Mouse (Mus musculus) lung, postnatal 0 days (tissue): ENCODE measurements at regions not wholly inside any gene's neighbourhood (a gene's known extent, or its start where the extent isn't known, plus 50 kb on each side); places are given as distances from the start of the nearest gene placed in this dataset.

ENCODE experiments used
- ATAC-seq: fragments of 200-750 bp; cut with Nextera tagmentation; 2 replicates; pipeline ENCODE4 v1.8.0; 2017; ENCODE audit warnings: moderate library complexity
- DNase-seq: peaks from one replicate; pipeline ENCODE4 v3.0.0-alpha.2; 2016; ENCODE audit warnings: low spot score
- H3K27ac ChIP-seq: fragments of 300-500 bp; sonication (generic); 2 replicates; pipeline ENCODE4 v1.5.1; 2014; ENCODE audit warnings: antibody characterized with exemption, mild to moderate bottlenecking, low read length, mixed read lengths
- H3K27me3 ChIP-seq: fragments of 300-500 bp; sonication (generic); replicated peaks from 2 replicates; pipeline ENCODE4 v1.6.1; 2014; ENCODE audit warnings: low read length, mixed read lengths; ENCODE audit not compliant: insufficient read depth
- H3K36me3 ChIP-seq: fragments of 300-500 bp; sonication (generic); 2 replicates; pipeline ENCODE4 v1.6.1; 2014; ENCODE audit warnings: low read length, mixed read lengths; ENCODE audit not compliant: insufficient read depth
- H3K4me1 ChIP-seq: fragments of 300-500 bp; sonication (generic); 2 replicates; pipeline ENCODE4 v1.6.1; 2014; ENCODE audit warnings: antibody characterized with exemption, low read depth, low read length, mixed read lengths; ENCODE audit not compliant: insufficient read depth
- H3K4me2 ChIP-seq: fragments of 300-500 bp; sonication (generic); replicated peaks from 2 replicates; pipeline ENCODE4 v1.6.1; 2014; ENCODE audit warnings: low read depth, mild to moderate bottlenecking, low read length, moderate library complexity, mixed read lengths
- H3K4me3 ChIP-seq: fragments of 300-500 bp; sonication (generic); 2 replicates; pipeline ENCODE4 v1.5.1; 2014; ENCODE audit warnings: low read depth, low read length
- H3K9ac ChIP-seq: fragments of 300-500 bp; sonication (generic); replicated peaks from 2 replicates; pipeline ENCODE4 v1.6.1; 2014; ENCODE audit warnings: low read depth, mild to moderate bottlenecking
- H3K9me3 ChIP-seq: fragments of 300-500 bp; sonication (generic); 2 replicates; pipeline ENCODE4 v1.6.1; 2016; ENCODE audit warnings: low read length, mixed read lengths
- CTCF ChIP-seq: IDR thresholded peaks from 2 replicates; pipeline ENCODE4 v1.5.1; 2016; ENCODE audit warnings: antibody characterized with exemption, mild to moderate bottlenecking
- EP300 ChIP-seq: IDR thresholded peaks from 2 replicates; pipeline ENCODE4 v1.6.1; 2016; ENCODE audit warnings: antibody characterized with exemption, mild to moderate bottlenecking, control low read depth
- WGBS: fragments of 180-500 bp; shearing (Covaris S2); extraction: QIAGEN DNeasy Blood & Tissue Kit; methylation state at CpG from one replicate; pipeline ENCODE4 v1.1.7; 2014; 5-methylcytosine and 5-hydroxymethylcytosine counted together

GRCm38 (mm10) chr13:97673107-97673506 is 87.3 kb downstream of the Gm10260 start:
- no peak overlapping the region for H3K4me3 ChIP-seq
- no peak for ATAC-seq
- H3K36me3 ChIP-seq = no peaks in the 10 kb centered on the region
- TF ChIP-seq CTCF = no peak
- TF ChIP-seq EP300 = no peak
- WGBS = 82% methylated on average over 5 of the region's 5 CpGs
- H3K9me3 ChIP-seq = no peaks in the 10 kb centered on the region
- H3K9ac ChIP-seq = no peak overlapping the region
- H3K27me3 ChIP-seq = no peaks in the 10 kb centered on the region
- no peaks in the 10 kb centered on the region; the same call in 1 of the 2 replicates for H3K4me1 ChIP-seq
- H3K27ac ChIP-seq = no peak overlapping the region
- DNase-seq = no peak
- no peak overlapping the region for H3K4me2 ChIP-seq

GRCm38 (mm10) chr13:97672038-97672675 is 88.3 kb downstream of the Gm10260 start:
- Histone ChIP-seq H3K27me3 (no peaks in the 10 kb centered on the region), H3K4me1 (no peaks in the 10 kb centered on the region; the same call in 1 of the 2 replicates), H3K36me3 (no peaks in the 10 kb centered on the region), H3K4me3 (no peak overlapping the region), H3K4me2 (no peak overlapping the region), H3K27ac (no peak overlapping the region), H3K9me3 (no peaks in the 10 kb centered on the region), H3K9ac (no peak overlapping the region)
- WGBS = 50% methylated on average over 7 of the region's 7 CpGs
- ATAC-seq (no peak), DNase-seq (no peak)
- TF ChIP-seq EP300 = no peak

GRCm38 (mm10) chr13:97669366-97669765 is 91.1 kb downstream of the Gm10260 start:
- H3K9me3 ChIP-seq = no peaks in the 10 kb centered on the region
- no peak overlapping the region for H3K4me2 ChIP-seq
- H3K4me1 ChIP-seq = no peaks in the 10 kb centered on the region
- TF ChIP-seq CTCF (no peak), EP300 (no peak)
- H3K36me3 ChIP-seq = no peaks in the 10 kb centered on the region
- H3K9ac ChIP-seq = no peak overlapping the region
- DNase-seq = peak; percentile 15
- no peak overlapping the region for H3K4me3 ChIP-seq
- 62% methylated on average over 8 of the region's 8 CpGs for WGBS
- no peaks in the 10 kb centered on the region for H3K27me3 ChIP-seq
- no peak overlapping the region for H3K27ac ChIP-seq
- ATAC-seq = 0 out of 2 replicates have a peak, but pooled peaks have one; percentile 5

GRCm38 (mm10) chr13:97668910-97669309 is 91.5 kb downstream of the Gm10260 start:
- Histone ChIP-seq H3K36me3 (no peaks in the 10 kb centered on the region), H3K27me3 (no peaks in the 10 kb centered on the region), H3K4me2 (no peak overlapping the region), H3K4me3 (no peak overlapping the region), H3K9me3 (no peaks in the 10 kb centered on the region), H3K4me1 (no peaks in the 10 kb centered on the region), H3K27ac (no peak overlapping the region), H3K9ac (no peak overlapping the region)
- TF ChIP-seq CTCF = no peak
- no peak for TF ChIP-seq EP300
- DNase-seq (peak; percentile 23), ATAC-seq (peak; percentile 26)
- WGBS = 32% methylated on average over 5 of the region's 5 CpGs

GRCm38 (mm10) chr13:97667313-97667712 is 93.1 kb downstream of the Gm10260 start:
- ATAC-seq (no peak), DNase-seq (no peak)
- Histone ChIP-seq H3K27me3 (no peaks in the 10 kb centered on the region), H3K27ac (no peak overlapping the region), H3K4me1 (no peaks in the 10 kb centered on the region), H3K9me3 (no peaks in the 10 kb centered on the region), H3K36me3 (no peaks in the 10 kb centered on the region), H3K9ac (no peak overlapping the region), H3K4me2 (no peak overlapping the region), H3K4me3 (no peak overlapping the region)
- TF ChIP-seq EP300 (no peak), CTCF (no peak)
- WGBS = 81% methylated on average over 7 of the region's 7 CpGs

GRCm38 (mm10) chr13:97666761-97667160 is 93.7 kb downstream of the Gm10260 start:
- Histone ChIP-seq H3K36me3 (no peaks in the 10 kb centered on the region), H3K4me3 (no peak overlapping the region), H3K4me2 (no peak overlapping the region), H3K9ac (no peak overlapping the region), H3K27ac (no peak overlapping the region), H3K9me3 (no peaks in the 10 kb centered on the region), H3K27me3 (no peaks in the 10 kb centered on the region), H3K4me1 (no peaks in the 10 kb centered on the region)
- TF ChIP-seq CTCF = no peak
- TF ChIP-seq EP300 = no peak
- ATAC-seq (no peak), DNase-seq (no peak)
- WGBS = 75% methylated on average over 4 of the region's 4 CpGs

DNA sequence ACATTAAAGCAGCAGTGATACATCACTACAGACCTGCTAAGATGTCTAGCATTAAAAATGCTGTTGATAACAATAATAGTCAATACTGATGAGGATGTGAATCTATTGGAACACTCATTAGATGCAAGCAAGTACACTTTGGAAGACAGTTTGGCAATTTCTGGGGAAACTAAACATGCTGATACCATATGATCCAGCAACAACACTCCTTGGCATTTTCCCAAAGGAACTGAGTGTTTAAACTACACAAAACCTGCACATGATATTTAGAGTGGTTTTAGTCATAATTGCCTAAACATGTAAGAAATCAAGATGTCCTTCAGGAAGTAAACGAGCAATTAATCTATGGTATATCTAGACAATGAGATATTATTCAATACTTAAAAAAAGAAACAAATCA is 95.2 kb downstream of the Gm10260 start:
- H3K4me3 ChIP-seq = no peak overlapping the region
- H3K27me3 ChIP-seq = no peaks in the 10 kb centered on the region
- no peaks in the 10 kb centered on the region for H3K36me3 ChIP-seq
- TF ChIP-seq CTCF (no peak), EP300 (no peak)
- no peak overlapping the region for H3K27ac ChIP-seq
- no peak for ATAC-seq
- no peaks in the 10 kb centered on the region for H3K4me1 ChIP-seq
- H3K9me3 ChIP-seq = no peaks in the 10 kb centered on the region
- H3K9ac ChIP-seq = no peak overlapping the region
- 60% methylated on average over 1 of the region's 1 CpGs for WGBS
- no peak for DNase-seq
- no peak overlapping the region for H3K4me2 ChIP-seq
